Mouse (Mus musculus) forebrain, embryonic 13.5 days (tissue): ENCODE results near the gene Actr8. TPM values are rescaled to one million over a fixed set of nuclear protein-coding genes. Genes with fewer than 3 reads are reported as not detected.

Source experiments
- ATAC-seq: fragments of 200-750 bp; cut with Nextera tagmentation; 2 replicates; pipeline ENCODE4 v1.8.0; 2017
- H3K27ac ChIP-seq: fragments of 300-500 bp; sonication (generic); 2 replicates; pipeline ENCODE4 v1.5.1; 2015; ENCODE audit warnings: inconsistent platforms, mild to moderate bottlenecking, moderate library complexity
- H3K27me3 ChIP-seq: fragments of 300-500 bp; sonication (generic); 2 replicates; pipeline ENCODE4 v1.6.1; 2015; ENCODE audit warnings: mild to moderate bottlenecking, inconsistent platforms
- H3K36me3 ChIP-seq: fragments of 300-500 bp; sonication (generic); 2 replicates; pipeline ENCODE4 v1.6.1; 2015; ENCODE audit warnings: mild to moderate bottlenecking, inconsistent platforms; ENCODE audit not compliant: poor library complexity, severe bottlenecking
- H3K4me1 ChIP-seq: fragments of 300-500 bp; sonication (generic); 2 replicates; pipeline ENCODE4 v1.6.1; 2015; ENCODE audit warnings: inconsistent platforms
- H3K4me2 ChIP-seq: fragments of 300-500 bp; sonication (generic); 2 replicates; pipeline ENCODE4 v1.6.1; 2015; ENCODE audit warnings: inconsistent platforms, mild to moderate bottlenecking, moderate library complexity
- H3K4me3 ChIP-seq: fragments of 300-500 bp; sonication (generic); 2 replicates; pipeline ENCODE4 v1.5.1; 2015; ENCODE audit warnings: mild to moderate bottlenecking, inconsistent platforms
- H3K9ac ChIP-seq: fragments of 300-500 bp; sonication (generic); 2 replicates; pipeline ENCODE4 v1.6.1; 2015; ENCODE audit warnings: mild to moderate bottlenecking, inconsistent platforms
- H3K9me3 ChIP-seq: fragments of 300-500 bp; sonication (generic); replicated peaks from 2 replicates; pipeline ENCODE4 v1.6.1; 2016; ENCODE audit warnings: inconsistent platforms
- WGBS: fragments of 180-500 bp; shearing (Covaris S2); methylation state at CpG from one replicate; pipeline ENCODE4 v1.1.7; 2015; 5-methylcytosine and 5-hydroxymethylcytosine counted together
- polyA plus RNA-seq: library from polyadenylated mRNA; unstranded; fragments of >200 nt; fragmentation: Nextera tagmentation; extraction: Ambion mirVana; gene quantifications from 2 replicates; pipeline ENCODE4 v1.2.1, GENCODE M21; 2015

Actr8 gene
- polyA plus RNA-seq, 1 experiment from 2014 or later, result 87.0 TPM

- WGBS, result 92% methylated on average over 8 of the region's 8 CpGs
- Histone ChIP-seq H3K4me2 (no peak overlapping the region), H3K27me3 (no peaks in the 10 kb centered on the region), H3K4me1 (no peaks in the 10 kb centered on the region), H3K9me3 (no peaks in the 10 kb centered on the region), H3K36me3 (no peaks in the 10 kb centered on the region), H3K9ac (no peak overlapping the region), H3K27ac (no peak overlapping the region), H3K4me3 (no peak overlapping the region)
- ATAC-seq, result no peak
Observed at GRCm38 (mm10) chr14:30019375-30019774, 41.2 kb downstream of the Actr8 start.

DNA sequence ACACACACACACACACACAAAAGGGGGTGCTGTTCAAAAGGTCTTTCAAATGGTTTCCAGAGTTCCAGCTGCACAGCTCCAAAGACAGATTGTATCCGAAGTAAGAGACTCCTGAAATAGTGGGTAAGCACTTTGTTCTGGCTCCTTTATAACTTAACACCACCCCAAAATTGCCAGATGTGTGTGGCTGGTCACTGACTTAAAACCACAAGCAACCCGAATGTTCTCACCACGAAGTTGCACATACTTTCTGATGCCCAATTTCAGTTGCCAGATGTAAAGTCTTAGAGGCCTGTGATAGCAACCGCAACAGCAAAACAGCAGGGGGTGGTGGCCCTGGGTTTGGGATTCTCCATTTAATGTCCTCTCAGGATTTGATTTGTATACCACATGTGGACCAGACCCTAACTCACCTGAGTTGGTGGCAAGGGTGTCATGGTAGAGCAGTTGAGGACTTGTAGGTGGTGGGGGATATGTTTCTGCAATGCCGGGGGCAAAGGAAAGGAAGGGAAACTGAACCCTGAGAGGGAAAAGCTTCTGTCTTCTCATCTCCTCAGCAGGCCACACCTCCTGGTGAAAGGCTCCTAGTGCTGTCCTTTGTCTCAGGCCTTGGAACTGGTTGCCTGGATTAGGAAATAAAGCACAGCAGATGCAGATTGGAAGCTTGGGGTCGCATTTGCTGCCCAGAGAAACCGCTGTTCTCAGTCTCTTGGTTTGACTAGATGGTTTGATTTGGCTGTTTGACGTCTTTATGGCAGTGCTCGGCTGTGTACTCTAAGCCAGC lies 41.8 kb downstream of the Actr8 start:
- Histone ChIP-seq H3K27ac (no peak overlapping the region), H3K9me3 (no peaks in the 10 kb centered on the region), H3K4me2 (no peak overlapping the region), H3K27me3 (no peaks in the 10 kb centered on the region), H3K9ac (no peak overlapping the region), H3K36me3 (no peaks in the 10 kb centered on the region), H3K4me3 (no peak overlapping the region), H3K4me1 (no peaks in the 10 kb centered on the region)
- WGBS, result 47% methylated on average over 9 of the region's 9 CpGs
- ATAC-seq, result no peak

- Histone ChIP-seq H3K27ac (no peak overlapping the region), H3K9ac (no peak overlapping the region), H3K4me2 (no peak overlapping the region), H3K9me3 (no peaks in the 10 kb centered on the region), H3K4me1 (no peaks in the 10 kb centered on the region), H3K4me3 (no peak overlapping the region), H3K36me3 (no peaks in the 10 kb centered on the region), H3K27me3 (no peaks in the 10 kb centered on the region)
- WGBS, result 91% methylated on average over 6 of the region's 6 CpGs
- ATAC-seq, result no peak
Observed at GRCm38 (mm10) chr14:30022471-30022870, 44.3 kb downstream of the Actr8 start.

DNA sequence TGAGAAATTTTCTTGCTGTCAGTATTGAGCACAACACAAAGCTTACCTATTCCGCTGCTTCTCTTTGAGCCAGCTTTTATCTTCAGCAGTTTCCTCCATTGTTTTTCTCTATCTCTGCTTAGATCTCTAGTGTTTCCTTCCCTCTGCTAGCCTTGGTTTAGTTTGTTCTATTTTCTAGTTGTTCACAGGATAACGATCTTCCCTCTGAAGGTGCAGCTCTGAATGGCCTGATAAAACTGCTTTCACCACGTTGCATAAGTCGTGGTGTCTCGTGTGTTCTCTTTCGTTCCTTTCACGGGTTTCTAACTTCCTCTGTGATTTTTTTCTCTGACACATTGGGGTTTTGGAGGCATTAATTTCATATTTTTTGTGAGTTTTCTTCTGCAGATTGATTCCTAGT lies 46.2 kb downstream of the Actr8 start:
- H3K9ac ChIP-seq, result no peak overlapping the region
- no peaks in the 10 kb centered on the region for H3K4me1 ChIP-seq
- H3K36me3 ChIP-seq, result no peaks in the 10 kb centered on the region
- no peak overlapping the region for H3K4me2 ChIP-seq
- H3K4me3 ChIP-seq, result no peak overlapping the region
- no peak for ATAC-seq
- H3K27ac ChIP-seq, result no peak overlapping the region
- no peaks in the 10 kb centered on the region for H3K9me3 ChIP-seq
- 56% methylated on average over 7 of the region's 7 CpGs for WGBS
- no peaks in the 10 kb centered on the region for H3K27me3 ChIP-seq

GRCm38 (mm10) chr14:30027378-30027777 lies 49.2 kb downstream of the Actr8 start:
- H3K4me3 ChIP-seq, result no peak overlapping the region
- H3K9ac ChIP-seq, result no peak overlapping the region
- no peak overlapping the region for H3K4me2 ChIP-seq
- ATAC-seq, result no peak
- H3K27me3 ChIP-seq, result no peaks in the 10 kb centered on the region
- H3K9me3 ChIP-seq, result no peaks in the 10 kb centered on the region
- no peak overlapping the region for H3K27ac ChIP-seq
- no peaks in the 10 kb centered on the region for H3K4me1 ChIP-seq
- no peaks in the 10 kb centered on the region for H3K36me3 ChIP-seq
- WGBS, result 40% methylated on average over 2 of the region's 2 CpGs

- Histone ChIP-seq H3K9ac (no peak overlapping the region), H3K27ac (no peak overlapping the region), H3K4me3 (no peak overlapping the region), H3K27me3 (no peaks in the 10 kb centered on the region), H3K36me3 (no peaks in the 10 kb centered on the region), H3K4me2 (no peak overlapping the region), H3K9me3 (no peaks in the 10 kb centered on the region), H3K4me1 (no peaks in the 10 kb centered on the region)
- 73% methylated on average over 8 of the region's 8 CpGs for WGBS
- no peak for ATAC-seq
Observed at GRCm38 (mm10) chr14:30033405-30033804, 55.3 kb downstream of the Actr8 start.

DNA sequence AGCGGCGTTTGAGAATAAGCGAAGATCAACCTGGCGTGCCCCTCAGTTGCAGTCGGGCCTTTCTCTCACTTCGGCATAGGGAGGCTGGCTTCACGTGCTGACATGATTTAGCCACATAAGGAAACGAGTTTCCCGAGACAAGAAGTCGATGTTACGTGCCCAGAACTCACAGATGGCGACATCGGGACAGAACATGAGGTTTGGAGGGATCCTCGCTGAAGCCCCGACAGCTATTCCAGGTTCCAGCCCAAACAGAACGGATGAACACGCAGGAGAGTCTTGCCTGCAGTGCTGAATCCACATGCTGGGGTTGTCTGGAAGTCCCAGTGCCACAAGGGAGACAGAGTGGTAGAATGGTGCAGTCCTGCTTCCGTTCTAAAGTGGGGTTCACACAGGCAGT lies 60.3 kb downstream of the Actr8 start:
- no peaks in the 10 kb centered on the region for H3K27me3 ChIP-seq
- H3K4me3 ChIP-seq, result no peak overlapping the region
- no peak overlapping the region for H3K4me2 ChIP-seq
- no peaks in the 10 kb centered on the region for H3K4me1 ChIP-seq
- H3K27ac ChIP-seq, result no peak overlapping the region
- H3K9ac ChIP-seq, result no peak overlapping the region
- H3K36me3 ChIP-seq, result no peaks in the 10 kb centered on the region
- peak; percentile 36; the same call in 1 of the 2 replicates for ATAC-seq
- no peaks in the 10 kb centered on the region for H3K9me3 ChIP-seq
- 90% methylated on average over 18 of the region's 18 CpGs for WGBS

GRCm38 (mm10) chr14:30039413-30039812 lies 61.3 kb downstream of the Actr8 start:
- no peaks in the 10 kb centered on the region for H3K9me3 ChIP-seq
- H3K9ac ChIP-seq, result no peak overlapping the region
- ATAC-seq, result no peak
- no peak overlapping the region for H3K27ac ChIP-seq
- H3K27me3 ChIP-seq, result no peaks in the 10 kb centered on the region
- H3K4me2 ChIP-seq, result no peak overlapping the region
- WGBS, result 82% methylated on average over 4 of the region's 4 CpGs
- no peaks in the 10 kb centered on the region for H3K36me3 ChIP-seq
- H3K4me3 ChIP-seq, result no peak overlapping the region
- no peaks in the 10 kb centered on the region for H3K4me1 ChIP-seq

- H3K27ac ChIP-seq, result no peak overlapping the region
- H3K4me3 ChIP-seq, result no peak overlapping the region
- H3K36me3 ChIP-seq, result no peaks in the 10 kb centered on the region
- no peaks in the 10 kb centered on the region for H3K4me1 ChIP-seq
- no peak for ATAC-seq
- no peaks in the 10 kb centered on the region for H3K9me3 ChIP-seq
- WGBS, result 83% methylated on average over 9 of the region's 9 CpGs
- no peak overlapping the region for H3K4me2 ChIP-seq
- H3K27me3 ChIP-seq, result no peaks in the 10 kb centered on the region
- no peak overlapping the region for H3K9ac ChIP-seq
Observed at GRCm38 (mm10) chr14:30041836-30042235, 63.7 kb downstream of the Actr8 start.

DNA sequence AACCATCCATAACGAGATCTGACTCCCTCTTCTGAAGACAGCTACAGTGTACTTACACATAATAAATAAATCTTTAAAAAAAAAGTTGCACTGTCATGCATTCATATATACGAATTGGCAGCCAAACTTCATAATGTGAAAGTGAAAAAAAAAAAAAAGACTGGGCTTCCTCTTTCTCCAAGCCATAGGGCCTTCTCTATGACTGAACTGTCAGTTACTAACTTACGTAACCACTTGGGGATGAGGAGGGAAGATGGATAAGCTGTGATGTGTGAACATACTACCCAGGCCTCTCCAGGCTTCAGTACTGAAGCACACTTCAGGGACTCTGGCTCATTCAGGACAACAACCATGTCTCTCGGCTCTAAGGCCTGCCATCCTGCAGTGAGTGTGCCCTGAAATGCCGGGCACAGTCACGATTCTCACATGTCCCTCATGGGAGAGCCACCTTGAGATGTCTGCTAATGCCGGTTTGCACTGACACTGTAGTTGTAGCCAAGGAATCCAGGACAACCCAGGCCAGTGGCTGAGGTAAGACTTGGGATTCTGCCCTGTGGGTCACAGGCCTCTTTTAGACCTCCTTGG lies 65.3 kb downstream of the Actr8 start:
- Histone ChIP-seq H3K9ac (no peak overlapping the region), H3K27me3 (no peaks in the 10 kb centered on the region), H3K4me2 (no peak overlapping the region), H3K4me1 (no peaks in the 10 kb centered on the region), H3K27ac (no peak overlapping the region), H3K4me3 (no peak overlapping the region), H3K36me3 (no peaks in the 10 kb centered on the region), H3K9me3 (no peaks in the 10 kb centered on the region)
- ATAC-seq, result no peak
- whole genome bisulfite sequencing, result 90% methylated on average over 7 of the region's 7 CpGs

GRCm38 (mm10) chr14:30045239-30045638 lies 67.1 kb downstream of the Actr8 start:
- Histone ChIP-seq H3K9me3 (no peaks in the 10 kb centered on the region), H3K27me3 (no peaks in the 10 kb centered on the region), H3K27ac (no peak overlapping the region), H3K4me1 (peaks cover 7% of the 10 kb centered on the region; the same call in 1 of the 2 replicates), H3K4me3 (no peak overlapping the region), H3K9ac (no peak overlapping the region), H3K36me3 (no peaks in the 10 kb centered on the region), H3K4me2 (no peak overlapping the region)
- ATAC-seq, result no peak
- WGBS, result 90% methylated on average over 10 of the region's 10 CpGs

- Histone ChIP-seq H3K4me2 (no peak overlapping the region), H3K4me3 (no peak overlapping the region), H3K4me1 (peaks cover 7% of the 10 kb centered on the region; the same call in 1 of the 2 replicates), H3K27ac (no peak overlapping the region), H3K9ac (no peak overlapping the region), H3K27me3 (no peaks in the 10 kb centered on the region), H3K9me3 (no peaks in the 10 kb centered on the region), H3K36me3 (no peaks in the 10 kb centered on the region)
- no peak for ATAC-seq
- WGBS, result 84% methylated on average over 8 of the region's 8 CpGs
Observed at GRCm38 (mm10) chr14:30045704-30046220, 67.6 kb downstream of the Actr8 start.
